Mouse (Mus musculus): ENCODE measurements around the gene Gfi1b. TPM values are rescaled to one million over a fixed set of nuclear protein-coding genes. Genes with fewer than 3 reads are reported as not detected.

Gene Gfi1b
- not detected for total RNA-seq (2021)
- 0.15 and 0.22 TPM in 2 replicates for polyA plus RNA-seq (2012; rRNA removed)
- long read RNA-seq, result 0 reads

GRCm38 (mm10) chr2:28621664-28622171, at the start of gene Gfi1b:
Gfi1b (minus strand) TSS chr2:28621982.
- peak; percentile 23 for DNase-seq

- no peak for DNase-seq
These were observed 49.7 kb upstream of the Gfi1b start for GRCm38 (mm10) chr2:28671438-28671837.

GRCm38 (mm10) chr2:28665818-28666217, 44.0 kb upstream of the Gfi1b start:
- DNase-seq, result no peak

- DNase-seq, result no peak
These were observed 41.1 kb upstream of the Gfi1b start for GRCm38 (mm10) chr2:28662891-28663290.

- DNase-seq, result no peak
These were observed 34.4 kb upstream of the Gfi1b start for GRCm38 (mm10) chr2:28656216-28656615.

GRCm38 (mm10) chr2:28654295-28654694, 32.5 kb upstream of the Gfi1b start:
- DNase-seq, result peak; percentile 31

GRCm38 (mm10) chr2:28653351-28653750, 31.6 kb upstream of the Gfi1b start:
- DNase-seq, result no peak

GRCm38 (mm10) chr2:28650526-28650925, 28.7 kb upstream of the Gfi1b start:
- peak; percentile 46 for DNase-seq

- no peak for DNase-seq
These were observed 21.3 kb upstream of the Gfi1b start for GRCm38 (mm10) chr2:28643081-28643480.

GRCm38 (mm10) chr2:28641435-28641941, 19.7 kb upstream of the Gfi1b start:
- peak; percentile 59 for DNase-seq

- peak; percentile 97 for DNase-seq
These were observed 19.0 kb upstream of the Gfi1b start, which contains the start of gene Tsc1 for GRCm38 (mm10) chr2:28640461-28641424. Tsc1 (plus strand) TSS chr2:28641228.

- DNase-seq, result no peak
These were observed 18.0 kb upstream of the Gfi1b start for GRCm38 (mm10) chr2:28639794-28640193.

- no peak for DNase-seq
These were observed 17.1 kb upstream of the Gfi1b start for GRCm38 (mm10) chr2:28638886-28639285.

- DNase-seq, result no peak
These were observed 16.6 kb upstream of the Gfi1b start for GRCm38 (mm10) chr2:28638352-28638751.

GRCm38 (mm10) chr2:28637106-28637845, 15.5 kb upstream of the Gfi1b start:
- DNase-seq, result no peak

- no peak for DNase-seq
These were observed 13.4 kb upstream of the Gfi1b start for GRCm38 (mm10) chr2:28635199-28635598.

GRCm38 (mm10) chr2:28633136-28633535, 11.4 kb upstream of the Gfi1b start:
- no peak for DNase-seq

- DNase-seq, result no peak
These were observed 10.8 kb upstream of the Gfi1b start for GRCm38 (mm10) chr2:28632626-28633025.

GRCm38 (mm10) chr2:28629911-28630381, 8.2 kb upstream of the Gfi1b start:
- DNase-seq, result no peak

GRCm38 (mm10) chr2:28628053-28628452, 6.3 kb upstream of the Gfi1b start:
- no peak for DNase-seq

- no peak for DNase-seq
These were observed 4.3 kb upstream of the Gfi1b start for GRCm38 (mm10) chr2:28626038-28626437.

- DNase-seq, result no peak
These were observed 3.1 kb upstream of the Gfi1b start for GRCm38 (mm10) chr2:28624870-28625269.

Data from adrenal gland, adult 2 months (tissue).